Comparison of ENCODE assay signal across 16 mouse cellular contexts in genomic region chr2:148878641-148879130, GRCm38 (mm10). TPM values are rescaled to one million over a fixed set of nuclear protein-coding genes. Genes with fewer than 3 reads are reported as not detected.
A peak's percentile ranks its signal among the peaks of the same experiment; 100 is the strongest.
DNase-seq lines count a peak whose midpoint lies in the region; ATAC-seq and TF ChIP-seq lines count a peak whose summit lies in the region.
"Had no signal": no experiment of that assay in that cellular context is flagged by ENCODE, and none has a peak within 500 bp of the region (broad histone marks: within the 10 kb centered on the region; RNA-seq: fewer than 3 reads in every experiment).

No protein-coding gene starts in this region.

- TF ChIP-seq CTCF in ES-Bruce4 (IDR thresholded peaks at IDR 0.05; ENCODE audit: low read depth, low read length) (no peak), Patski (IDR thresholded peaks at IDR 0.05) (no peak)

- in situ Hi-C loops in Patski (cut with MboI; ENCODE audit: low pct_unique_long_range_greater_than_20kb) = loop anchor here (25.0 kb wide), 1 partner anchor 691 kb away; no protein-coding TSS in a partner anchor

- peak; percentile 8 for DNase-seq in kidney, adult 18-20 months
- no peak for DNase-seq in kidney, postnatal 25 days
- no peak for DNase-seq in Patski (ENCODE audit: low read depth, low spot score)
- no peak for DNase-seq in neural tube, embryonic 10.5 days (ENCODE audit: extremely low spot score, low spot score)
- DNase-seq: adrenal gland, postnatal 25 days; cerebellum, postnatal 36 days; right cerebral cortex, postnatal 25 days had no signal

- peak; percentile 83 for ATAC-seq in Patski
- no peak for ATAC-seq in heart, embryonic 13.5 days (ENCODE audit: extremely low read depth, insufficient number of reproducible peaks, low FRiP score, low TSS enrichment)
- ATAC-seq in inflammation-experienced regulatory T-cells, adult 6 months = no peak
- ATAC-seq: forebrain, embryonic 16.5 days; intestine, postnatal 0 days had no signal

- no peak overlapping the region for H3K4me3 ChIP-seq in ES-Bruce4 (ENCODE audit: low read depth, low read length)
- no peak overlapping the region for H3K4me3 ChIP-seq in heart, embryonic 13.5 days
- H3K4me3 ChIP-seq: embryonic facial prominence, embryonic 15.5 days; limb, embryonic 15.5 days; lung, embryonic 15.5 days had no signal

- no peaks in the 10 kb centered on the region for H3K27me3 ChIP-seq in ES-Bruce4 (ENCODE audit: control insufficient read depth, insufficient read depth, low read length, poor library complexity, severe bottlenecking)
- no peaks in the 10 kb centered on the region for H3K27me3 ChIP-seq in Patski
- H3K27me3 ChIP-seq in heart, embryonic 13.5 days (replicated peaks) = no peaks in the 10 kb centered on the region
- H3K27me3 ChIP-seq: embryonic facial prominence, embryonic 15.5 days; limb, embryonic 15.5 days; lung, embryonic 15.5 days had no signal

- H3K4me2 ChIP-seq in heart, embryonic 13.5 days = no peak overlapping the region
- H3K4me2 ChIP-seq: embryonic facial prominence, embryonic 15.5 days; limb, embryonic 15.5 days; lung, embryonic 15.5 days had no signal

- 3% methylated on average over 2 of the region's 2 CpGs for WGBS in heart, embryonic 13.5 days

- no peak for TF ChIP-seq POLR2A in ES-Bruce4 (IDR thresholded peaks at IDR 0.05; ENCODE audit: insufficient read depth, low read length)

- no peaks in the 10 kb centered on the region for H3K9me3 ChIP-seq in ES-Bruce4 (replicated peaks; ENCODE audit: control insufficient read depth, insufficient read depth, low read length, poor library complexity, severe bottlenecking)
- H3K9me3 ChIP-seq in heart, embryonic 13.5 days = no peaks in the 10 kb centered on the region
- H3K9me3 ChIP-seq: embryonic facial prominence, embryonic 15.5 days; limb, embryonic 15.5 days; lung, embryonic 15.5 days had no signal

- no peaks in the 10 kb centered on the region for H3K36me3 ChIP-seq in ES-Bruce4 (ENCODE audit: control insufficient read depth, insufficient read depth, low read length, poor library complexity, severe bottlenecking)
- H3K36me3 ChIP-seq in heart, embryonic 13.5 days = no peaks in the 10 kb centered on the region
- H3K36me3 ChIP-seq: embryonic facial prominence, embryonic 15.5 days; limb, embryonic 15.5 days; lung, embryonic 15.5 days had no signal

- peaks cover 2% of the 10 kb centered on the region for H3K4me1 ChIP-seq in ES-Bruce4 (ENCODE audit: control insufficient read depth, insufficient read depth, low read length)
- peaks cover 49% of the 10 kb centered on the region for H3K4me1 ChIP-seq in heart, embryonic 13.5 days

- POLR2A ChIA-PET in Patski (lab: Charles Lee) = no interaction called here

- H3K9ac ChIP-seq in ES-Bruce4 (ENCODE audit: low read depth, poor library complexity, severe bottlenecking) = no peak overlapping the region
- no peak overlapping the region for H3K9ac ChIP-seq in heart, embryonic 13.5 days
- H3K9ac ChIP-seq: embryonic facial prominence, embryonic 15.5 days; limb, embryonic 15.5 days; lung, embryonic 15.5 days had no signal

- H3K27ac ChIP-seq in ES-Bruce4 (ENCODE audit: insufficient read depth, low read length) = peak overlapping the region; percentile 57
- H3K27ac ChIP-seq in heart, embryonic 13.5 days (replicated peaks) = peak overlapping the region; percentile 41
- H3K27ac ChIP-seq: embryonic facial prominence, embryonic 15.5 days; limb, embryonic 15.5 days; lung, embryonic 15.5 days had no signal

- CTCF ChIA-PET in Patski (lab: Charles Lee) = interaction anchor here (1.1 to 4.7 kb wide), 6 partner anchors 13 to 27 kb away, joined by 3 to 22 read pairs (median 10); no protein-coding TSS in a partner anchor

- TF ChIP-seq EP300 in ES-Bruce4 (IDR thresholded peaks at IDR 0.05; ENCODE audit: insufficient read depth, low read depth, low read length) = no peak

RNA-seq across cellular contexts. Expression of gene Cst3, which starts 3.2 kb away (rescaled TPM):
- polyA plus RNA-seq in ES-Bruce4 (2011; ENCODE audit: insufficient read depth, insufficient read length, low read depth, missing spikeins) = 299 and 318 TPM in 2 replicates
- 1,093 TPM for polyA plus RNA-seq in Patski (2021)
- 753 and 907 TPM in 2 replicates for polyA plus RNA-seq in heart, embryonic 13.5 days (2015; fragmentation: Nextera tagmentation; extraction: Ambion mirVana)
- 100 to 1,000 TPM; 152 to 225 (median 175) TPM for polyA plus RNA-seq in inflammation-experienced regulatory T-cells, adult 6 months (2017; shearing (Covaris generic))

RNA-seq across cellular contexts. Expression of gene 9230104L09Rik, which starts 13.8 kb away (rescaled TPM):
- polyA plus RNA-seq in ES-Bruce4 (2011; ENCODE audit: insufficient read depth, insufficient read length, low read depth, missing spikeins) (not detected in 2 replicates), Patski (2021) (not detected)
- 0.71 TPM in 1 of 2 replicates, not detected in the other for polyA plus RNA-seq in heart, embryonic 13.5 days (2015; fragmentation: Nextera tagmentation; extraction: Ambion mirVana)
- polyA plus RNA-seq in inflammation-experienced regulatory T-cells, adult 6 months (2017; shearing (Covaris generic)) = not detected
- polyA plus RNA-seq: embryonic facial prominence, embryonic 15.5 days; forebrain, embryonic 16.5 days; hindbrain, embryonic 11.5 days; intestine, postnatal 0 days; limb, embryonic 15.5 days; lung, embryonic 15.5 days had no signal

RNA-seq across cellular contexts. Expression of gene Cst9, which starts 43.7 kb away (rescaled TPM):
- polyA plus RNA-seq in ES-Bruce4 (2011; ENCODE audit: insufficient read depth, insufficient read length, low read depth, missing spikeins) (not detected in 2 replicates), Patski (2021) (not detected)
- 3.3 and 3.9 TPM in 2 replicates for polyA plus RNA-seq in heart, embryonic 13.5 days (2015; fragmentation: Nextera tagmentation; extraction: Ambion mirVana)
- polyA plus RNA-seq in inflammation-experienced regulatory T-cells, adult 6 months (2017; shearing (Covaris generic)) = not detected
- polyA plus RNA-seq: embryonic facial prominence, embryonic 15.5 days; forebrain, embryonic 16.5 days; hindbrain, embryonic 11.5 days; intestine, postnatal 0 days; limb, embryonic 15.5 days had no signal

RNA-seq across cellular contexts. Expression of gene Cst13, which starts 58.8 kb away (rescaled TPM):
- polyA plus RNA-seq in ES-Bruce4 (2011; ENCODE audit: insufficient read depth, insufficient read length, low read depth, missing spikeins) (not detected in 2 replicates), Patski (2021) (not detected)
- polyA plus RNA-seq in heart, embryonic 13.5 days (2015; fragmentation: Nextera tagmentation; extraction: Ambion mirVana) = not detected in 2 replicates
- not detected for polyA plus RNA-seq in inflammation-experienced regulatory T-cells, adult 6 months (2017; shearing (Covaris generic))
- polyA plus RNA-seq: embryonic facial prominence, embryonic 15.5 days; forebrain, embryonic 16.5 days; hindbrain, embryonic 11.5 days; intestine, postnatal 0 days; limb, embryonic 15.5 days; lung, embryonic 15.5 days had no signal
